Mouse (Mus musculus) E14TG2a.4 (cell line): ENCODE measurements at regions not wholly inside any gene's neighbourhood (a gene's known extent, or its start where the extent isn't known, plus 50 kb on each side); places are given as distances from the start of the nearest gene placed in this dataset.

Experiments
- H3K27me3 ChIP-seq: 2 replicates; pipeline ENCODE4 v1.6.1; 2014; ENCODE audit warnings: low read length, control low read depth; ENCODE audit not compliant: insufficient read depth
- H3K36me3 ChIP-seq: 2 replicates; pipeline ENCODE4 v1.6.1; 2014; ENCODE audit warnings: low read length, control low read depth; ENCODE audit not compliant: insufficient read depth
- H3K4me1 ChIP-seq: replicated peaks from 2 replicates; pipeline ENCODE4 v1.6.1; 2014; ENCODE audit warnings: low read depth, low read length, control low read depth
- H3K4me3 ChIP-seq: replicated peaks from 2 replicates; pipeline ENCODE4 v1.5.1; 2014; ENCODE audit warnings: mild to moderate bottlenecking, low read length
- H3K9me3 ChIP-seq: 2 replicates; pipeline ENCODE4 v1.6.1; 2014; ENCODE audit warnings: low read length, control low read depth
- CTCF ChIP-seq: conservative IDR thresholded peaks from 2 replicates; pipeline ENCODE4 v1.5.1; 2014; ENCODE audit warnings: low read length
- NANOG ChIP-seq: IDR thresholded peaks from 2 replicates; pipeline ENCODE4 v1.6.1; 2014; ENCODE audit warnings: borderline replicate concordance, low read length, mixed read lengths
- POU5F1 ChIP-seq: IDR thresholded peaks from 2 replicates; pipeline ENCODE4 v1.6.1; 2014; ENCODE audit warnings: low read length, borderline replicate concordance

DNA sequence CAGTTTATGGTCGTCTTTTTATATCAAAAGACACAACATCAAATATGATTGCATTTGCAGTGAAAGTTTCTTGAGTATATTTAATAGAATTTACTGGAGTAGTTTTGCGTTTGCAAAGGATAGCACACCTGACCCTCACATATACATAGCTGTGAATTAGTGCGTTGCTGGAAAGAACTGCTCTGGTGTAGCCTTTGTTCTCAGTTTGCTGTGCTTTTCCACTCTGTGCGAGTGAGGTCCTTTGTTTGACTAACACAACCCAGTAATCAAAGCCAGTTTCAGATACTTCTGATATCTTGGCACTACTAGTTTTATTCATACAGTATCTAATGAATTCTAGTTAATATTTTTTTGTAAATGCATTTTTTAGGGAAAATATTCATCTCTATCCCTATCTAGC is 84.7 kb downstream of the Trim52 start:
- no peaks in the 10 kb centered on the region for H3K4me1 ChIP-seq
- no peak overlapping the region for H3K4me3 ChIP-seq
- H3K27me3 ChIP-seq, result no peaks in the 10 kb centered on the region
- H3K36me3 ChIP-seq, result no peaks in the 10 kb centered on the region
- no peak for TF ChIP-seq POU5F1
- no peak for TF ChIP-seq NANOG
- TF ChIP-seq CTCF, result no peak
- H3K9me3 ChIP-seq, result no peaks in the 10 kb centered on the region

DNA sequence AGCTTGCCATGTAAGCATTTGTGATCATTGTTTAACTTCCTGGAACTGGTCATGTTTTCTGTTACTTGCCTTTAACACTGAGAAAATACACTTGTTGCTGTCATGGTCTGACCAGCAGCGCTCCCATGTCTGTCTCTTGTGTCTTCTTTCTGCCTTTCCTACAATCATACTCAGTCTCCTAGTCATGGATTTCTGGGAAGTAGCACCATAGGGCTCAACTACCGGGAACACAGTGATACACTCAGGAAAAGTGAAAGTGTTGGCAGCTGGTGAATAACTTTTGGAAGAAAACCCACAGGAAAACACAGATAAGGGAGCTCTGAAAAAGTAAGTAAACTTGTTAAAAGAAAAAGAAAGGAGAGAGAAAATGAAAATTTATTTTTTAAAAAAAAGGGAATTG is 87.6 kb downstream of the Trim52 start:
- TF ChIP-seq NANOG, result no peak
- no peak for TF ChIP-seq POU5F1
- no peak for TF ChIP-seq CTCF
- H3K27me3 ChIP-seq, result no peaks in the 10 kb centered on the region
- H3K4me3 ChIP-seq, result no peak overlapping the region
- no peaks in the 10 kb centered on the region for H3K4me1 ChIP-seq
- H3K36me3 ChIP-seq, result no peaks in the 10 kb centered on the region
- peaks cover 2% of the 10 kb centered on the region; the same call in 1 of the 2 replicates for H3K9me3 ChIP-seq

DNA sequence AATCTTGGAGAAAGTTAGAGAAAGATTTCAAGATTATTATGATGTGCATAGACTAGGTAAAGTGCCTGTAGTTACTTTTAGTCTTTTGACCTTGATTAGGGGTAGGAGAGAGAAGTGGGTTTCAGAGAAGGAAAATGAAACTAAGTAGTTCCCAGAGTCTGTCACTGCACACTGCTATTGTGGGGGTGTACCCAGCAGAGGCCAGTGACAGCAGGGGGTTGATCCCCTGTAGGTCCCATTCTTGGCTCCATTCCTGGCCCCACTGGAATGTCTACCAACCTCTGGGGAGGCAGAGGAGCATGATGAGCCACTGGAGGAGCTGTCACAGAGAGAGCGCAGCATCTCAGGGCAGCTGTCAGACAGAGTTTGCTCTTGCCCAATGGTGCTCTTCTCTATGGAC is 88.1 kb downstream of the Trim52 start:
- TF ChIP-seq NANOG (no peak), CTCF (no peak), POU5F1 (no peak)
- H3K27me3 ChIP-seq, result no peaks in the 10 kb centered on the region

DNA sequence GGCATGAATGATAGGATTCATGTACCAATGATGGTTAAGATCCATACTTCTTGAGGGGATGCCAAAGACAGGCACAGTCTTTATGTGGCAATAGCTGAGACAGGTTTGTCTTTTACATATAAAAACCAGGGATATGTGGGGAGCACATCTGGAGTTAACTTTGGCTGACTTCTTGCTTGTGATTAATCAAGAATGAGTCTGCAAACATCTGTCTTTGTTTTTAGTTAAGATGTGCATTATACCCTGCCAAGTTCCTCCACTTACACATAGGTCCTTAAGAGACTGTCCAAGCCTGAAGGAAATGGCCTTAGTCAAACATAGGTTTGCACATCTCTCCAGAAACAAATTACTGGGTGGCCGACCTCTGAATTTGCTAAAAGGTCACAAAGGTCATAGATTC is 91.8 kb downstream of the Trim52 start:
- no peaks in the 10 kb centered on the region for H3K36me3 ChIP-seq
- H3K27me3 ChIP-seq, result no peaks in the 10 kb centered on the region
- no peak overlapping the region for H3K4me3 ChIP-seq
- TF ChIP-seq NANOG (no peak), POU5F1 (no peak), CTCF (no peak)
- peaks cover 2% of the 10 kb centered on the region; the same call in 1 of the 2 replicates for H3K9me3 ChIP-seq
- H3K4me1 ChIP-seq, result no peaks in the 10 kb centered on the region

More for the DNA sequence above, 88.1 kb downstream of the Trim52 start:
- Histone ChIP-seq H3K4me3 (no peak overlapping the region), H3K4me1 (no peaks in the 10 kb centered on the region), H3K36me3 (no peaks in the 10 kb centered on the region), H3K9me3 (peaks cover 2% of the 10 kb centered on the region; the same call in 1 of the 2 replicates)

GRCm38 (mm10) chr14:106199109-106199508 is 93.1 kb downstream of the Trim52 start:
- Histone ChIP-seq H3K36me3 (no peaks in the 10 kb centered on the region), H3K27me3 (no peaks in the 10 kb centered on the region), H3K4me1 (no peaks in the 10 kb centered on the region), H3K9me3 (peaks cover 2% of the 10 kb centered on the region; the same call in 1 of the 2 replicates), H3K4me3 (no peak overlapping the region)
- no peak for TF ChIP-seq CTCF
- TF ChIP-seq POU5F1, result no peak

DNA sequence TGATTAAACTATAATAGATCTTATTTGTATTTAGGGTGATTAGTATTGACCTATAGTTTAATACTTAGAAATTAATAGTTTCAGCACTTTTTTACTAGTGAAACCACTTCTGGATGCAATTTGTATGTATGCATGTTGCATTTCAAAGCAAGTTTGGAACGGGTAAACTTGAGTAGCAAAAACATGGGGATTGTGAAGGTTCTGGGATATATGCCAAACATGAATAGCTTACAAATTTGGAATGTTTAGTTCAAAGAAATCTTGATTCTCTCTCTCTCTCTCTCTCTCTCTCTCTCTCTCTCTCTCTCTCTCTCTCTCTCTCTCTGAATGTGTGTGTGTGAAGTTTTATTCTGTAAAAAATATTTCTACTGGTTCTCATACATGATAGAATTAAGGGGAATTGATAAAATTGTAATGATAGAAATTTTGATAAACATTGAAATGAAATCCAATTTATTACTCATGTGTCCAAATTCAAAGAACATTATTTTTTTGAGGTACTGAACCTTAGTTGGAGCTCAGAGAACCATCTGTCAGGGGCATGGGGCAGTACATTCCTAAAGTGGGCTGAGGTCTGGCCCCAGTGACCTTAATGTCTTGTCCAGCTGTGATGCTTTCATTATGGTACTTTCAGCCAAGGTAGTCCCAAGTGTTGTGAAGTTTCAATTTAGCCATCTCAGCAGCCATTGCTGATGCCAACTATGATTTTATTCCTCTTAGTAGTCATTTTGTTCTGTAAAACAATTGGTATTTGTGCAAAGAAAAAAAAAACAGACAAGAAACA is 93.7 kb downstream of the Trim52 start:
- Histone ChIP-seq H3K4me3 (no peak overlapping the region), H3K27me3 (no peaks in the 10 kb centered on the region), H3K9me3 (peaks cover 2% of the 10 kb centered on the region; the same call in 1 of the 2 replicates), H3K36me3 (no peaks in the 10 kb centered on the region), H3K4me1 (no peaks in the 10 kb centered on the region)
- no peak for TF ChIP-seq NANOG
- no peak for TF ChIP-seq CTCF
- TF ChIP-seq POU5F1, result no peak

- H3K4me3 ChIP-seq, result no peak overlapping the region
- no peaks in the 10 kb centered on the region for H3K27me3 ChIP-seq
- TF ChIP-seq CTCF (no peak), NANOG (no peak), POU5F1 (no peak)
- H3K36me3 ChIP-seq, result no peaks in the 10 kb centered on the region
- peaks cover 11% of the 10 kb centered on the region; the same call in 1 of the 2 replicates for H3K9me3 ChIP-seq
- no peaks in the 10 kb centered on the region for H3K4me1 ChIP-seq
Observed at GRCm38 (mm10) chr14:106211062-106211461, 105.1 kb downstream of the Trim52 start.

DNA sequence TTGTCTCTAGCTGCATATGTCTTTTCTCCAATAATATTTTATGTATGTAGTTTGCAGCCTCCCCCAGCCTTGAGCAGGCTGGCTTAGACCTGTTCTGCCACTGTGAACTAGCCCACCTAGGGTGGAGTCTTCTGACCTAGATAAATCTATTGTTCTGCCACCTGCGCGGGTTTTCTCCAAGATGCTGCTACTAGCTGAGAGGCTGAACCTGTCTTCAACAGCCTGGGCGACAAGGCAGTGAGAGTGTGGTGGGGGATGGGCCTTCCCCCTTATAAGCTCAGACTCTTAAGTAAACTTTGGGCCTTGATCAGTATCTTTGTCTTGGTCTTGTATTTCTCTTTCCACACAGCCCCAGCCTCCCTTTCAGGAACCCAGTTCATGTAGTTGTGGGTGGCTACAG is 111.7 kb downstream of the Trim52 start:
- peaks cover 6% of the 10 kb centered on the region; the same call in 1 of the 2 replicates for H3K9me3 ChIP-seq
- TF ChIP-seq NANOG (no peak), CTCF (no peak), POU5F1 (no peak)
- H3K36me3 ChIP-seq, result no peaks in the 10 kb centered on the region
- H3K4me3 ChIP-seq, result no peak overlapping the region
- H3K4me1 ChIP-seq, result no peaks in the 10 kb centered on the region
- no peaks in the 10 kb centered on the region for H3K27me3 ChIP-seq

DNA sequence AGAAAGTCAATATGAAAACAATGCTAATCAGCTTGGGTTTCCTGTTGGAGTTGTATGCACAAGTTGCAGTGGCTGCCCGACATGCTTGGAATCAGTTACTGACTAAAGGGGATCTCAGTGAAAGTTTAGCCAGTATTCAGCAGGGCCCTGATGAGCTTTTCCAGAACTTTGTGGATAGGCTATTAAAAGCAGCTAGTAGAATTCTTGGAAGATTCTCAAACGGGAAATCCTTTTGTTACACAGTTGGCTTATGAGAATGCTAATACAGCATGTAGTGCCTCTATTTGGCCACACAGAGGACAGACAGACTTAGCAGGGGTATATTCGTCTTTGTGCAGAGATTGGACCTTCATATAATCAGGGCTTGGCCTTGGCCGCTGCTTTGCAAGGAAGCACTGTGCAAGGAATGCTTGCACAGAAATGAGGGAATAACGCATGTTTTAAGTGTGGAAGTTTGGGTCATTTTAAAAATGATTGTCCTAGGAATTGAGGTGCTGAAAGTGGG is 113.3 kb downstream of the Trim52 start:
- H3K4me3 ChIP-seq, result no peak overlapping the region
- H3K27me3 ChIP-seq, result no peaks in the 10 kb centered on the region
- H3K9me3 ChIP-seq, result peaks cover 6% of the 10 kb centered on the region; the same call in 1 of the 2 replicates
- no peaks in the 10 kb centered on the region for H3K36me3 ChIP-seq
- no peak for TF ChIP-seq NANOG
- no peak for TF ChIP-seq CTCF
- no peak for TF ChIP-seq POU5F1
- no peaks in the 10 kb centered on the region for H3K4me1 ChIP-seq
